Mouse (Mus musculus) ES-E14 (cell line): ENCODE results near the gene Ccdc62. TPM values are rescaled to one million over a fixed set of nuclear protein-coding genes. Genes with fewer than 3 reads are reported as not detected.

Source experiments
- DNase-seq: peaks from one replicate; pipeline ENCODE4 v3.0.0-alpha.2; 2013; ENCODE audit warnings: low read depth, low spot score
- H3K27ac ChIP-seq: 2 replicates; pipeline ENCODE4 v1.5.1; 2012; ENCODE audit warnings: low read depth, mild to moderate bottlenecking, low read length, moderate library complexity, mixed read lengths; ENCODE audit not compliant: poor library complexity, insufficient read depth, severe bottlenecking
- H3K36me3 ChIP-seq: 2 replicates; pipeline ENCODE4 v1.6.1; 2012; ENCODE audit warnings: mild to moderate bottlenecking, low read length, moderate library complexity, mixed read lengths; ENCODE audit not compliant: control insufficient read depth, poor library complexity, insufficient read depth, severe bottlenecking
- H3K4me1 ChIP-seq, 2 experiments: fragments of 150-350 bp in 1 of 2; sonication (generic) in 1 of 2; 2 replicates each; pipeline ENCODE4 v1.6.1; 2012; ENCODE audit warnings: low read length in 2 of 2, mild to moderate bottlenecking in 1 of 2, mixed read lengths in 1 of 2; ENCODE audit not compliant: control insufficient read depth in 2 of 2, insufficient read depth in 2 of 2, poor library complexity in 1 of 2
- H3K4me3 ChIP-seq, 2 experiments: fragments of 150-350 bp in 1 of 2; sonication (generic) in 1 of 2; 2 replicates each; pipeline ENCODE4 v1.5.1; 2012; ENCODE audit warnings: low read length in 2 of 2, low read depth in 1 of 2, mild to moderate bottlenecking in 1 of 2, mixed read lengths in 1 of 2; ENCODE audit not compliant: insufficient read depth in 1 of 2, poor library complexity in 1 of 2, severe bottlenecking in 1 of 2
- H3K9ac ChIP-seq: 2 replicates; pipeline ENCODE4 v1.6.1; 2012; ENCODE audit warnings: low read depth, mild to moderate bottlenecking, low read length, mixed read lengths; ENCODE audit not compliant: poor library complexity, insufficient read depth, severe bottlenecking
- H3K9me3 ChIP-seq: fragments of 150-350 bp; sonication (generic); 2 replicates; pipeline ENCODE4 v1.6.1; 2012; ENCODE audit warnings: low read depth, mild to moderate bottlenecking, low read length; ENCODE audit not compliant: control insufficient read depth, insufficient read depth
- CHD2 ChIP-seq: IDR thresholded peaks from 2 replicates; pipeline ENCODE4 v1.6.1; 2014; ENCODE audit warnings: mild to moderate bottlenecking, low read depth, low read length, inconsistent platforms
- HCFC1 ChIP-seq: IDR thresholded peaks from 2 replicates; pipeline ENCODE4 v1.6.1; 2012; ENCODE audit warnings: low read length, inconsistent platforms, borderline replicate concordance; ENCODE audit not compliant: insufficient read depth
- MAFK ChIP-seq: IDR thresholded peaks from 2 replicates; pipeline ENCODE4 v1.6.1; 2014; ENCODE audit warnings: mild to moderate bottlenecking, low read depth, low read length, inconsistent platforms; ENCODE audit not compliant: insufficient read depth
- ZC3H11A ChIP-seq: IDR thresholded peaks from 2 replicates; pipeline ENCODE4 v1.6.1; 2012; ENCODE audit warnings: low read depth, mild to moderate bottlenecking, inconsistent platforms, low read length, borderline replicate concordance
- ZNF384 ChIP-seq: IDR thresholded peaks from 2 replicates; pipeline ENCODE4 v1.6.1; 2012; ENCODE audit warnings: low read depth, low read length, inconsistent platforms
- in situ Hi-C, 2 experiments: fragments of 600-800 bp; cut with MboI; formaldehyde crosslinking; loops; one replicate each; pipeline ENCODE4 v1.15.1; 2025; ENCODE audit warnings: low sequenced_read_pairs in 2 of 2, inconsistent platforms in 1 of 2; ENCODE audit not compliant: unreplicated experiment in 2 of 2
- total RNA-seq: library from RNA; depleted of rRNA; stranded (reverse); fragments of 300-350 nt; gene quantifications from 2 replicates; pipeline ENCODE4 v1.2.3, GENCODE M21; 2012

Ccdc62 gene
- total RNA-seq, 1 experiment, result 6.3 TPM

GRCm38 (mm10) chr5:123978131-123978530 is 47.7 kb downstream of the Ccdc62 start:
- in situ Hi-C loops, result no loop called here

DNA sequence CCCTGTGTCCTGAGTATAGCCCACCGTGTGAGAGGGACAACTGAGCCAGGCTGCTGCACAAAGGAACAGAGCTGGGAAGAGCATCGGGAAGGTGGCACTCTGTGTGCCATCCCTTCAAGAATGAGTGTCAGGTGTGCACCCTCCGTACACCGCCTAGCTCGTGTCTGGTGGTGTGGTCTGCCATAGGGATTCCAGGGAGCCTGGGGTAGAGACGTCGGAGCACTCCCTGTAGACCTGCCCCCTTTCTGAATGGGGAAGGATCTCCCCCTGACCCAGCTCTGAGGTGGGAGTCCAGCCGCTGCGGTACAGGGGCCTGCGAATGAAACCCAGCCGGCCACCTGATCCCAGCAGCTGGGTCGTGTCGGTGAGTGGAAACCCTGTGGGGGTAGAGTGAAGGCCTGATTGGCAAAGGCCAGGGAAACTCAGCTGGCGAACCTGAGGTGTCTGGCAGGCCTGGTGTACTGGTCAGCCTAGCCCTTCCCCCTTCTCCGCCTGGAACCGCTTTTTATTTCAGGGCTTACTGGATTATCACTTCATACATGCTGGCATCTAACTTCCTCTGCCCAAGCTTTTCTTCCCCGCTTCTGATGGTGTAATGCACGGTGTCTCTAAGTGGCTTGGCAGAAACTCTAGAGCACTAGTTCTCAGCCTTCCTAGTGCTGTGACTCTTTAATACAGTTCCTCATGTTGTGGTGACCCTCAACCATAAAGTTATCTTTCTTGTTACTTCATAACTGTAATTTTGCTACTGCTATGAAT is 48.9 kb downstream of the Ccdc62 start:
- in situ Hi-C loops, result no loop called here
- no peaks in the 10 kb centered on the region; the same call in 1 of the 2 replicates for H3K36me3 ChIP-seq
- no peak overlapping the region for H3K9ac ChIP-seq
- no peak overlapping the region for H3K27ac ChIP-seq
- TF ChIP-seq MAFK (no peak), CHD2 (no peak), HCFC1 (no peak), ZNF384 (no peak), ZC3H11A (no peak)
- H3K4me1 ChIP-seq, result peaks cover 0 to 17% of the 10 kb centered on the region in 2 experiments; a peak in 2 of 4 replicates
- no peak for DNase-seq
- no peak overlapping the region for H3K4me3 ChIP-seq
- no peaks in the 10 kb centered on the region for H3K9me3 ChIP-seq

More at GRCm38 (mm10) chr5:123978131-123978530, 47.7 kb downstream of the Ccdc62 start:
- DNase-seq, result no peak
- TF ChIP-seq HCFC1 (no peak), ZNF384 (no peak), MAFK (no peak), CHD2 (no peak), ZC3H11A (no peak)
- Histone ChIP-seq H3K4me3 (no peak overlapping the region), H3K36me3 (no peaks in the 10 kb centered on the region; the same call in 1 of the 2 replicates), H3K4me1 (peaks cover 0 to 17% of the 10 kb centered on the region in 2 experiments; a peak in 2 of 4 replicates), H3K9ac (no peak overlapping the region), H3K27ac (no peak overlapping the region), H3K9me3 (no peaks in the 10 kb centered on the region)

- Histone ChIP-seq H3K27ac (no peak overlapping the region), H3K4me1 (peaks cover 0 to 14% of the 10 kb centered on the region in 2 experiments; a peak in 2 of 4 replicates), H3K4me3 (no peak overlapping the region), H3K9ac (no peak overlapping the region), H3K36me3 (no peaks in the 10 kb centered on the region; the same call in 1 of the 2 replicates), H3K9me3 (no peaks in the 10 kb centered on the region)
- in situ Hi-C loops, result no loop called here
- DNase-seq, result no peak
- TF ChIP-seq ZNF384 (no peak), MAFK (no peak), ZC3H11A (no peak), HCFC1 (no peak), CHD2 (no peak)
Observed at GRCm38 (mm10) chr5:123979980-123980369, 49.5 kb downstream of the Ccdc62 start.

GRCm38 (mm10) chr5:123980521-123981249 is 50.2 kb downstream of the Ccdc62 start:
- no peak overlapping the region for H3K9ac ChIP-seq
- no peak overlapping the region for H3K4me3 ChIP-seq
- H3K4me1 ChIP-seq, result peaks cover 0 to 14% of the 10 kb centered on the region in 2 experiments; a peak in 2 of 4 replicates
- DNase-seq, result no peak
- in situ Hi-C loops, result no loop called here
- TF ChIP-seq CHD2 (no peak), ZNF384 (no peak), HCFC1 (no peak), MAFK (no peak), ZC3H11A (no peak)
- no peaks in the 10 kb centered on the region for H3K9me3 ChIP-seq
- no peak overlapping the region for H3K27ac ChIP-seq
- no peaks in the 10 kb centered on the region; the same call in 1 of the 2 replicates for H3K36me3 ChIP-seq
